Mouse (Mus musculus) cerebellum, postnatal 4 days (tissue): ENCODE results near the gene Uts2b.

Source experiments
- DNase-seq, 2 experiments: peaks; one replicate each; pipeline ENCODE4 v3.0.0; 2022; ENCODE audit warnings: low spot score in 2 of 2, mixed read lengths in 1 of 2

Gene Uts2b

DNA sequence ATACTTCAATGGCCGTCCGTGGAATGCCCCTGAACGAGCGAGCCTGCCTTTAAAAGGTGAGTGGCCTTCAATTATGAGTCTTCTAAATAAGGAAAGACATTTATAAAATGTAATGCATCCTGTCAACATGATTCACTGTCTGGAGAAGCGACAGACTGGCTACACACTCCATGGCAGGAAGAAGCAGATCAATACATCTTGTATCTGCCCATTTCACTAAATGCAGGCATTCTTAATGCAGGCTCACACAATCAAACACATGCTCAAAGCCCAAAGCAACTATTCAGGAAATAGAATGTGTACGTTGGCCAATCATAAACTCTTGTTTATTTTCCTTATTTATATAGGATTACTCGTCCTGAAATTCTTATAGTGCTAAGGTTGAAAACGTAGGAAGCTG, at the start of gene Uts2b:
Gene Uts2b (minus strand): TSS at position 49 of the 400 bp plus-strand sequence.
- DNase-seq: no peak

DNA sequence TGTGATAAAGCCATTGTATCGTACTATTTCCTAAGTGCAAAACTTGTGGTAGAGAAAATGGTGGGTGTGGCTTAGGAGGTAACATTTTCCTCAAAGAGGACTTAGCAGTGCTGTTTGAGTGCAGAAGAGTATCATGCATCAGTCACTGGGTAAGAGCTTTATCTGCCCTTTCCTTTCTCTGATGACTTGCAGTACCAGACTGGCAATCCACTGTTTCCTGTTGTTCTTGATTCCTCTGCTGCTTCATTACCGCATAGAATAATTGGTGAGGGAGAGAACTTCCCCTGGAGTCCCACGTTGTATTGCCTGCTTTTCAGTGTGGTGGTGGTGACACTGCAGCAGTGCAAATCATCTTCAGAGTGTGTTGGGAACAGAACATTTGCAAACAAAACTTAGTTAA, 47.6 kb upstream of the Uts2b start:
- no peak for DNase-seq

DNA sequence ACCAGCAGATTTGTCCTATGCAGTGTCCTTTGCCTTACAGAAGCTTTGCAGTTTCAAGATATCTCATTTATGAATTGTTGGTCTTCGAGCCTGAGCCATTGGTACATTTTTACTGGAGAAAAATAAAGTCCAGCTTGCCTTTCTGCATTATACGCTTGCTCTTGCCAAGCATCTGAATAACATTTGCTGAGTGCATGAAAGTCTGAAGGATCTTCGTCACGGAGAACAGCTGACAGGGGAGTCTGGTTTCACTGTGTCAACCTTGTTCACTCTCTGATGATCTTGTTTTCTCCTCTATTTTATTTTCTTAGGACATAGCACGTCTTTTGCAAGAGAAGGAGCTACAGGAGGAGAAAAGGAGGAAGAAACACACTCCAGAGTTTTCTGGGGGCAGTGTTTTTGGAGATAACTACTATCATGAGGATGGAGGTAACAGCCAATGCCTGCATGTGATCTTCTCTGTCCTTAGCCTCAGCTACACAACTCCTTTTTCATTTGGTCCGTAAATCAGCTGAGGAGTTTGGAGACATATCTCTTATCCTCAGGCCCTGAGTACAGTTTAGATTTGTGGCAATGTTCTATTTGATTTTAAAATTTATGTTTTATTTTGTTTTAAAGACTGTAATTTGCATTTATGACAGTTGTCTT, 47.0 kb upstream of the Uts2b start:
- no peak for DNase-seq

DNA sequence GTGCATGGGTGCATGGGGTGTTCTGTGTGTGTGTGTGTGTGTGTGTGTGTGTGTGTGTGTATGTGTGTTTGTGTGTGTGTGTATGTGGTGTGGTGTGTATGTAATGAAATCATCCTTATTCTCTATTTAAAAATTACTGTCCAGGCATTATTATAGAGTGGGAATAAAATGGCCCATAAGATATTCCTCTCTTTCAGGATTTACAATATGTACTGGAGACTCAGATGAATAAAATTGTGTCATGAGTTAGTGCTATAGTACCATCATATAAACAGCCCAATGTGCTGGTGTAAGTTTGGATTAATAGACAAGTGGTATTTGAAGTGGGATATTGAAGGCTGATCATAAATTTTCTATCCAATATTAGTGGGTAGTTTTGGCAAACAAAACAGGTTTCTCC, 34.1 kb upstream of the Uts2b start:
- no peak for DNase-seq

DNA sequence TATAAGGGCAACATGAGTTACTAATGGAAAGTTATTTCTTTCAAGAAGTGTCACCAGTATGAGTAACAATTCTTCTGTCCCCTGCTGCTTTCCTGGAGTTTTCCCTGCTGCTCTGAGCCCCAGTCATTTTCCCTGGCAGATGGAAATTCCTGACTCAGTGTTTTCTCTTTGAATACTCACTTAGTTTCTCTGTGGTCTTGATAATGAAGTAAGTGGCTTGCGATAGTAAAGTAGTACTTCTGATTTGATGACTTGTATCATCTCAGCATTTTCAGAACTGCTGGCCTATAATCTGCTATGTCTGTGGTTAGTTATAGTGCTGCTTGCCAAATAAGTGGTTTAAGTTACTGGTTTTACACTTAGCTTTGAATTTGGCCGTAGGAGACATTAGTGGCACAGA, 31.5 kb upstream of the Uts2b start:
- no peak for DNase-seq

DNA sequence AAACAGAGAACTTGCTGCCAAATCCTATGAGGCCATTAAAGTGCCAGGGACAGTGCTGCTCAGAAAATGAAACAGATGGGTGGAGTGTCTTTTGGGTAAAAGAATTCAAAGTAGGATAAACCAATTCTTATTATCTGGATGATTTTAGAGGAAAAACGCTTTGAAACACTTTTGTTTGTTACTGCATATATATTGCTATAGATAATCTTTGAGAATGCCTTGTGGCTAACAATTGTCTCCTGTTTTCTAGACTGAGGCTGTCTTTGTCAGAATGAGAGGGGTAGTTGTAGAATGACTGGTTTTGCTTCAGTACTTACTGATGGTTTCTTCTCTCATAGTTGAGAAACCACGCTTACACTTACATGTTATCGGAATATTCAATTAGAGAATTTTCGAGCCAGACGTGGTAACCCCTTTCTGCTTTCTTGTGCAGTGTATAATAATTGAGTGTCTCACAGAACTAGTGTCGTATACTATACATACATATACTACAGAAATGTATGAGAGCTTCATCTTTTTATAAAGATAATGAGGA, 29.7 kb upstream of the Uts2b start:
- no peak for DNase-seq

DNA sequence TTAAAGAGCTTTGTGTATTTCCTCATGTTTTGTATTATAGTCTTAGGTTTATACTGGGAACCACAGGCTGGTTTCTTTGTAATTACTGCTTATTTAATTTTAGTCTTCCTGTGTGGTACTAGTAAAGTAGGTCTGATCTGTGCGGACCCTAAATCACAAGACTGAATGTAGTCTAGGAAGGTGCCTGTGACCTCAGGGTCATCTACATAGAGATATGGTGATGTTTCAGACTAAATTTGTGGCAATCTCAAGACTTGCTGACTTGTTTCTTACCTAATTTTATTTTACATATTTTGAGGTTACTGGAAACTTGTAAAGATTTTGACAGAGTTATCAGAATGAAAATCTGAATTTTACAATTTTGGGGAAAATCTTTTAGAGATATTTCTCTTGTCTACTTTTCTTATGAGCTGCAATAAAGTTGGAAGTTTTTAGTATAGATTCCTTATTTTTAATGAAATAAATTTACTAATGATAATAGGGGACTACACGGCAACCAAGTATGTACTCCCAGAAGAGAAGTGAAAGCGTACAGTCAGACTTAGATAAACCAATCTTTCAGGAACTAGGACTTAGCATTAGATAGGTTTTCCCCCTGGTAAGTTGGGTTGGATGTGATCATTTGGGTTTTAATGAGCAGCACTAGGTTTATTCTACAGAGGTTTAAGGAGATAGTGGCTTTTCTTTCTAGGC, 29.1 kb upstream of the Uts2b start:
- DNase-seq: no peak

DNA sequence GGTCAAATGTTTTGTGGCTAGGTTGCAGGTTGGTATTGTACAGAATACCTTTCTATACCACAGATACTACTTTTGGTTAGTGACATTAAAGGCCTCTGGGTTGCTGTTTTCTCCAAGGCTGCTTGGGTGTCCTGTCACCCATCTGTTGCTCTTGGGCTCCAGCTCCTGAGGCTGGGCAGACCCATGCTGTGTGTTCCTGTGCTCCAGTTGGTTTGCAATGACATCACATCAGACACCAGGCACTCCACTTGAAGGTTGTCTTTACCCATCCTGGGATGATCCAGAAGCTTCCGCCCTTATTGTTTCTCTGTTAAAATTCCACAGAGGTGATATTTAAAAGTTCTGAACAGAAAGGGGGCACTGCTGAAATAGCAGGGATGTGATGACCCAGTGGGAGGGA, 26.9 kb upstream of the Uts2b start:
- no peak for DNase-seq

DNA sequence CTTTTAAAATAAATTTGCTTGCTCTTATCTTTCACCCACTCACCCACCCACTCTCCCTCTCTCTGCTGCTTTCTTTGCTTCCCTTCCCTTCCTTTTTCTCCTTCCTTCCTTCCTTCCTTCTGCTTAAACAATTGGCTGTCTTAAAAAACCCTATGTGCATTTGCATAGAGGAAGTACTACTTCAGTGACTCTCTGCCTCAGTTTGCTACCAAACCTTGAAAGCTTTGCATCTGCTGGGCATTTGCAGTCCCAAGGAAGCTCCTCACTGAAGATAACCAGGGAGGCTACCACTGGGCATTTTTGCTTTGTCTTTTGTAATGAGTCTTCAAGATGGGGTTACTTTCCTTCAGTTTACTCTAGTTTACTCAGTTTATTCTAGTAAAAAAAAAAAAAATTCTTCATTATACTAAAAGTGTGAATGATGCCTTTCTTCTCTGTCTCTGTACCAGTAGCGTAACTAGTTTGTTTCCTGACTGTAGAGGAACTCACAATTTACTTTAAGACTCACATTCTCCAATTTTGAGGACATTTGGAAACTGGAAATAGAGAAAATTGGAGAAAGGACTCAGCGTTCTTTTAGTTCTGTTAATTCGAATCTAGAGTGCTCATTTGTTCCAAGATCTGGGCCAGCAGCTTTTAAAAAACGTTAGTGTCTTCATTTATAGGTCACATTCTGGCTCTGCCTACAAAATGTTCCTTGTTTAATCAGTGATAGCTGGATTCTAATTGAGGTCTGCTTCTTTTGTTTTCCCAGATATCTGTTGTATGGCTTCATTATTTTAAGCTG, 25.4 kb upstream of the Uts2b start:
- no peak for DNase-seq

DNA sequence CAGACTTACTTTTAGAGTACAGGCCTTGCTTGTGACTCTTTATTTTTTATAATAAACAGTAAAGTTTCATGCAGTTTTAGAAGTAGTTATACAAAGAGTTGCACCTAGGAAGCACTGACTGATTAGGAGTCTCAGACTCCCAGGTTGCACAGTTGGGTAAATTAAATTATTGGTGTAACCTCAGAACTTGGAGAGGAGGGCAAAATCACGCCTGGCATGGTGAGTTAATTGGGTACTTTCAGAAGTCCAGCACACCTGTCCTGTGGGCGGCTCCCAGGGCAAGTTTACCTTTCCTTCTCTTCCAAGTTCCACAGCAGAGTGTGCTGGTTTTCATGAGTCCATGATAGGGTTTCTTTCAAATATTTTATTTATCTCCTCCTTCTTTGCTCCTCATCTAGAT, 21.8 kb upstream of the Uts2b start:
- DNase-seq: no peak

DNA sequence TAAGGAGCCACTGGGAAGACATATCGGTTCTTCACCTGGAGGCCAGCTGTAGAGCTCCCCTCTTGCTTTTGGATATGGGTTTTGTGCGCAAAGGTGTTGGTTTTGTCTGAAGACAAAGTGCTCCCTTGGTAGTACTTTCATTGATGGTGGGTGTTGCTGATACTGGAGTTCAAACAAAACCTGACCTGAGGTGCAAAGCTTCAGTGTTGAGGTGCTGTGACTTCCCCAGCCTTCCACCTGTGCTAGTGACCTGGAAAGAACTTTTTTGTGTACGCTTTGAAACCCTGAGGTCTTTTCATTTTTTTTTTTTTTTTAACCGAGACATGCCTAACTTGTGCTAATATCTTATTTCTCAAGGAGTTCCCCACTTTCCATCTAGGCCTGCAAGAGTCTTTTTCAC, 20.3 kb upstream of the Uts2b start:
- DNase-seq: no peak

DNA sequence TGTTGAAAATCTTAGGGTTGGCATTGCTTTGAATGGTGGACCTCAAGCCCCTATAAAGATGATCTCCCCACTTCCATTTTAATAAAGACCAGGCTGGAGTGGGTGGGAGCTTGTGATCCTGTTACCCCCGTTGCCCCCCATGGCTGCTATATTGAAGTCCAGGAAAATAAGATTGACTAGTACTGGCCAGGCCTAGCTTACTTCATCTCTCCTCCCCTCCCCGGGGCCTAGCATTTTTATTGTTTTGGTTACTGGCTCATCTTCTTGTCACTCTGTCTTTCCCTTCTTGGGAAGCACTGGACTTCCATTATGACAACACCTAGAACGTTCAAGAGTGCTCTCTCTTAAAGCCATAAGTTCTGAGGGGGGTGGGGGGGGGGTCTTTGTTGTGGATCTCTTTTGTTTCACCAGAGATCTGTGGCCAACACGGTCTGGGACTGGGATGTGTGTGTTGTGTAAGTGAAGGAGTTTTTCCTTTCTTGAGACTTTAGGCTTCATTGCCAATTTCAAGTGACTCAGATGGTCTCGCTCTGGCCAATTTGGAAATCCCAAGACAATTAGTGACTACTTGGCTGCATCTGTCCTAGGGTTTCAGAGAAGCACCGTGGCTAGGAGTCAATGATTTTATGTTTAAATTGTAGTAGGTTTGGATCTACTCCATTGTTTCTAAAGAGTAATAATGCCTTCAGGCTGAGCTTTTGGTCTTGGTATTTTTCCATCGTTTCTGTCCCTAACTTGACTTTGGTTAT, 19.7 kb upstream of the Uts2b start:
- peak in 1 of 2 experiments; percentile 11 for DNase-seq

DNA sequence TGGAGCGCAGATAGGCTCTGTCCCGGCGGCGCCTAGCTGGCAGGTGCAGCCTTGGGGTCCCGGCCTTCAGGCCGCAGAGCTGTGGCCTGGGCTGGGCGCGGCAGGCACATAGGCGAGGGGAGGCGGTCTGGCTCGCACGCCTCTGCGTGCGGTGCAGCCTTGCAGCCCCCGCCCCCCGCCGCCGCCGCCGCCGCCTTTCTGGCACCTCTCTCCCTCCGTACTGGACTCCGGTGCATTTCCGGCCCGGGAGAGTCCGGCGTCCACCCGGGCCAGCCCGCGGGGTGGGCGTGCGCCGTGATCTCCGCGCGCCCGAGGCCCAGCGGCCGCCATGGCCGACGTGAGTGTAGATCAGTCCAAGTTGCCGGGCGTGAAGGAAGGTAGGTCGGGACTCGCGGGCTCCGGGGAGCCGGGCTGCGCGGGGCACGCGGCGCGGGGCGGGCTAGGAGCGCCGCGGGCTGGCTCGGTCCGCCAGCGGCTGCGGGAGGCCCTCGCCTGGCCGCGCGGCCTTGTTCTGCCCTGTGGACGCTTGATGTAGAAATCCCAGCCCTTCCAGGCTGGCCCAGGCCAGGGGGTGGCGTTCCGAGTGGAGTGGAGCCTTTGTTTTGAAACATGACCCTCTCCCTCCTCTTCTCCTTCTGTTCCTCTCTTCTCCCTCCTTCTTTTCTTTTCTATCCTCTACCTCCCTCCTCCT, 18.9 kb upstream of the Uts2b start, which contains the start of gene Ccdc50:
Gene Ccdc50 (plus strand): TSS at position 109 of the 691 bp plus-strand sequence.
- peak; percentile 48 to 77 for DNase-seq

DNA sequence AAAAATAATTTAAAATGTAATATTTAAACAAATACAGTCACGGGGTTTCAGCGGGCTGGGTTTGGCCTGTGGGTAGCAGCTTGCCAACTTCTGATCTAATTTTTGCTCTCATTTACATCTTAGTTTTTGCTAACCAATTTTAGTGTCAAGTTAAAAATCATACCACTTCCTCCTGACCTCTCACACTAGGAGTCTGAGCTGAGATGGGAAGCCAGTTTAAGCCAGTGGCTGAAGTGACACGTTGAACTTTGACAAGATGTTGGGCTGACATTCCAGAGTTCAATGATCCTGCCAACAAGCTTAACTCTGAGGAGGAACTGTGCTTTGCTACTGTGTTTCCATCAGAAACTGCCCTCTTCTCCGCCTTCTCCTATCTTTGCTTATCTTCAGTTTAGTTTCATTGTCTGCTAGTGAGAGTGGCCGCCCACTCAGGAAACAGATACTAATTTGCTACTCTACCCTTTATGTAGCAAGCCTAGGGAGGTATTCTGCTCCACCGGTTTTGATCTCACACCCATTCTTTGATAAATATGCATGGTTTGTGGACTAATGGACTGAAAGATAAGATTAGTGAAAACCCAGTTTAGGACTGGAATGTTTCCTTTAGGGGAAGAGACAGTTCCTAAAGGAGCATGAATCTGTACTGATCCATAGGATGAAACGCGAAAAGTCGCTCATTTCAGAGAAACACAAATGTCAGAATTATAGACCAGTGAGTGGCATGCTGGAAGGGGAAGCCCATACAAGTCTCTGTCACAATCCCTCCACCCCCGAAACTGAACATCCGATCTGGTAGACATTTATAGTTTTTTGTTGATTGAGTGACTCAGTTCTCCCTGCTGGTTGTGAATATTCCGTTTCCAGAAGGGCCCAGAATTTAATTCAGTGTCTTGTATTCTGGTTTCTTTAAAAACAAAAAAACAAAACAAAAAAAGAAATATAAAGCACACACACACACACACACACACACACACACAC, 17.9 kb upstream of the Uts2b start:
- DNase-seq: no peak

DNA sequence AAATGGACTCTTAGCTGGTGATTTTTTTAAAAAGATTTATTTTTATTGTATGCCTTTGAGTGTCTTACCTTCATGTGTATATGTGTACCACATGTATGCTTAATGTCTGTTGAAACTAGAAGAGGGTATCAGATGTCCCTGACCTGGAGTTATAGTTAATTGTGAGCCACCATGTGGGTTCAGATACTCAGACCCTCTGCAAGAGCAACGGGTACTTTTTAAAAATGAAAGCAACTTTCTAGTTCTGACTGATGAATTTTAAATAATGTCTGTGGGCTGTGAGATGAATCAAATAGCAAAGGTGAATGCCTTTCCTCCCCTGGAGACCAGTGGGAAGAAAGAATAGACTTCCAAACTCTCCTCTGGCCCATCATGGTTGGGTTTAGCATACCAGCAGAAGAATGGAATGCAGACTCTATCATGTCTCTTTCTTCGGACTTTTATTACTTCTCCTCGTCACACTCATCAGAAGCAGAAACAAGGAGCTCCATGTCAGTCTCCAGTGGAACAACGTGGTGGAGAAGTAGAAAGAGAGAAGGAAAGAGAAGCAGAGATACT, 16.9 kb upstream of the Uts2b start:
- DNase-seq: no peak

DNA sequence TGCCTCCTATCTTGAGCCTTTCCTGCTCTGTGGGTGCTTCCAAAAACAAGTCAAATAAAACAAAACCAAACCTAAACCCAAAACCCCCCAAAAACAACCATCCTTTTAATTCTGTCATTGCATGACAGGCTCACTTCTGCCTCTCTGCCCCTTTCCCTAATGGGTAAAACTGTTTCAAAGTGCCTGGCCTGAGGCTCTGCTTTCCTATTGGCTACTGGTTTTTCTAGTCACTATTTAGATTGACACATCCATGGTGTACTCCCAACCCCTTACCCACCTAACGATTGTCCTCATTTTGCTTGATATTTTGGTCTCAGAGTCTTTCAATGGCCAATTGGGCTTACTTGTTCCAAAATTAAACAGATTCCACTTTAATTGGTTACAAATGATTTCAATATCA, 15.6 kb upstream of the Uts2b start:
- DNase-seq: no peak

DNA sequence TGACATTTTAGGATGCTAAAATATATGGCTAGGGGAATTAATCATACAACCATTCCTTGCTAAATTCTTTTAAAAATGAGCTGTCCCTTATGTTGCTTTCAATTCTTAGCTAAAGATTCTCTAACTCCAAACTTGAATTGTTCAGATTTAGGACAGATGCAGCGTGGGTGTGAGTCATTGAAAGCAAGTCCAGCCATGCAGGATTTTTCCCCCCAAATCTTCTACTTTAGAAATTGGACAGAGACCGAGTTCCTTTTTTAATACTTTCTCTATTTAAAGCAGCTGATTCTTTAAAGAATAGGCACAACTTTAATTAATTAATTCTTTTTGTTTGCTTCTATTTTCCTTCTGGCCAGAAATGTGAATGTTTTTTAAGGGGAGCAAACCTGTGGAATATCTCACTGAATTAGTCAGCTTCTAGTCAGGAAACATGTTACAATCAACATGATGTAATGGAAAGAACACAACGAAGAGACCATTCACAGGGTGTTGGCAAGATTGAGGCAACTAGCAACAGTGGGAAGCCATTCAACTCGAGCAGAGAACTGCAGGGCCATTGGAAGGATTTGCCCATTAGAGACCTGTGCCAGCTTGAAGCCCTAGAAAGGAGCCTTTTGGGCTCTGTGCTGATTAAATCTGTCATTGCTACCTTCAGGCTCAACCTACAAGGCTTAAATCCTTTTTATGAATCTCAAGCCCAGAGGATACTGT, 15.0 kb upstream of the Uts2b start:
- no peak for DNase-seq

DNA sequence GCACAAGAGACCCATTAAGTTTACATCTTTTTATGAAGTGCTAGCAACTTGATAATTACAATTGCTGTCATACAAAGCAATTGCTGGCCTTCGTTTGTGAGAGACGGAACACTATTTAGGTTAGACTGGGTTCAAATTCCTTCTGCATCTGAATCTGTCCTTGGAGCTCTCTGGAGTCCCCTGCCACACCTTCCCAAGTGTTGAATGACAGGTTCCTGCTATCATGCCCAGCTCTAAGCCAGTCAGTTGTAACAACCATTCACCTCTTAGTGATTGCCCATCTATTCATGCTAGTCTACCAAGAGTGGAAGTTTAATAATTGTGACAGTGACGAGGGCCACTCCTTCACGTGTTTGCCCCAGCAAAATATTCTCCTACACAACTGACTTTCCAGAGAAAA, 12.2 kb upstream of the Uts2b start:
- no peak for DNase-seq

DNA sequence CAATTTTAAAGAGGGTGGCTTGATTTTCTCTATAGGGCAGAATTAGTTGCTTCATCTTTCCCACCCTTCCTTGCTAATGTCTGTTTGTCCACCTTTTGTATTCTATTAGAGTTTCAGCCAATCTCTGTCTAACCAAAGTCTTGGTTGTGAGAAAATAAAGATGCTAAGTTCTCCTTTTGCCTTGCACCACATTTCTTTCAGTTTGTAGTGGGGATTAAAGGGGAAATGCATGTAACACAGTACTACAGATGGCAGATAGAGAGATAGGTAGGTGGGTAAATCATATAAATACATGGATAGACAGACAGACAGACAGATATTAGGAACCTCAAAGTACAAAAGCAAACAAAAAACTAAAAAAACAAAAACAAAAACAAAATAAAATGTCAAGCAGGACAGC, 6.5 kb upstream of the Uts2b start:
- no peak for DNase-seq
